Mouse (Mus musculus) intestine, postnatal 0 days (tissue): ENCODE data around the gene Sptbn1. TPM values are rescaled to one million over a fixed set of nuclear protein-coding genes. Genes with fewer than 3 reads are reported as not detected.

ENCODE experiments used
- ATAC-seq: fragments of 200-750 bp; cut with Nextera tagmentation; 2 replicates; pipeline ENCODE4 v1.8.0; 2017; ENCODE audit warnings: mild to moderate bottlenecking, moderate TSS enrichment, moderate library complexity
- H3K27ac ChIP-seq: fragments of 300-500 bp; sonication (generic); 2 replicates; pipeline ENCODE4 v1.5.1; 2014; ENCODE audit warnings: mild to moderate bottlenecking, low read depth, low read length, moderate library complexity
- H3K27me3 ChIP-seq: fragments of 300-500 bp; sonication (generic); replicated peaks from 2 replicates; pipeline ENCODE4 v1.6.1; 2014; ENCODE audit warnings: low read length, mixed read lengths; ENCODE audit not compliant: control insufficient read depth, insufficient read depth
- H3K36me3 ChIP-seq: fragments of 300-500 bp; sonication (generic); 2 replicates; pipeline ENCODE4 v1.6.1; 2014; ENCODE audit warnings: mild to moderate bottlenecking, moderate library complexity; ENCODE audit not compliant: control insufficient read depth, insufficient read depth
- H3K4me1 ChIP-seq: fragments of 300-500 bp; sonication (generic); replicated peaks from 2 replicates; pipeline ENCODE4 v1.6.1; 2014; ENCODE audit warnings: antibody characterized with exemption, low read length, mixed read lengths; ENCODE audit not compliant: control insufficient read depth, insufficient read depth
- H3K4me2 ChIP-seq: fragments of 300-500 bp; sonication (generic); replicated peaks from 2 replicates; pipeline ENCODE4 v1.6.1; 2014; ENCODE audit warnings: low read depth, mild to moderate bottlenecking, moderate library complexity
- H3K4me3 ChIP-seq: fragments of 300-500 bp; sonication (generic); 2 replicates; pipeline ENCODE4 v1.5.1; 2014; ENCODE audit warnings: low read depth, low read length
- H3K9ac ChIP-seq: fragments of 300-500 bp; sonication (generic); 2 replicates; pipeline ENCODE4 v1.6.1; 2014; ENCODE audit warnings: mild to moderate bottlenecking, low read depth, low read length
- H3K9me3 ChIP-seq: fragments of 300-500 bp; sonication (generic); 2 replicates; pipeline ENCODE4 v1.6.1; 2016; ENCODE audit warnings: mixed run types; ENCODE audit not compliant: control insufficient read depth
- CTCF ChIP-seq: sonication (generic); IDR thresholded peaks from 2 replicates; pipeline ENCODE4 v1.5.1; 2016; ENCODE audit warnings: low read depth, mild to moderate bottlenecking, control low read depth, antibody characterized with exemption, moderate library complexity
- WGBS: fragments of 180-500 bp; shearing (Covaris S2); extraction: QIAGEN DNeasy Blood & Tissue Kit; methylation state at CpG from one replicate; pipeline ENCODE4 v1.1.7; 2014; 5-methylcytosine and 5-hydroxymethylcytosine counted together
- polyA plus RNA-seq: library from polyadenylated mRNA; unstranded; fragments of >200 nt; fragmentation: Nextera tagmentation; extraction: Ambion mirVana; gene quantifications from 2 replicates; pipeline ENCODE4 v1.2.1, GENCODE M21; 2015

Gene Sptbn1
- polyA plus RNA-seq, 1 experiment from 2014 or later, result 73.5 TPM

- Histone ChIP-seq H3K9me3 (no peaks in the 10 kb centered on the region), H3K27ac (no peak overlapping the region), H3K4me1 (peaks cover 19% of the 10 kb centered on the region), H3K4me3 (no peak overlapping the region), H3K9ac (no peak overlapping the region), H3K4me2 (no peak overlapping the region), H3K27me3 (no peaks in the 10 kb centered on the region), H3K36me3 (peaks cover 42% of the 10 kb centered on the region)
- 38% methylated on average over 8 of the region's 8 CpGs for WGBS
- no peak for ATAC-seq
- TF ChIP-seq CTCF, result no peak
Observed at GRCm38 (mm10) chr11:30158028-30158700, 109.8 kb downstream of the Sptbn1 start.

- peaks cover 55% of the 10 kb centered on the region for H3K36me3 ChIP-seq
- no peak overlapping the region for H3K9ac ChIP-seq
- no peak overlapping the region for H3K4me2 ChIP-seq
- no peaks in the 10 kb centered on the region for H3K27me3 ChIP-seq
- H3K27ac ChIP-seq, result no peak overlapping the region
- H3K4me1 ChIP-seq, result peaks cover 10% of the 10 kb centered on the region
- H3K9me3 ChIP-seq, result no peaks in the 10 kb centered on the region
- TF ChIP-seq CTCF, result no peak
- WGBS, result 50% methylated on average over 2 of the region's 2 CpGs
- no peak overlapping the region for H3K4me3 ChIP-seq
- no peak for ATAC-seq
Observed at GRCm38 (mm10) chr11:30155887-30156286, 112.1 kb downstream of the Sptbn1 start.

- Histone ChIP-seq H3K9ac (no peak overlapping the region), H3K4me1 (peaks cover 8% of the 10 kb centered on the region), H3K27me3 (no peaks in the 10 kb centered on the region), H3K27ac (no peak overlapping the region), H3K9me3 (no peaks in the 10 kb centered on the region), H3K36me3 (peaks cover 62% of the 10 kb centered on the region), H3K4me3 (no peak overlapping the region), H3K4me2 (no peak overlapping the region)
- TF ChIP-seq CTCF, result no peak
- 64% methylated on average over 2 of the region's 2 CpGs for WGBS
- no peak for ATAC-seq
Observed at GRCm38 (mm10) chr11:30154980-30155379, 113.0 kb downstream of the Sptbn1 start.

GRCm38 (mm10) chr11:30148888-30149287 lies 119.1 kb downstream of the Sptbn1 start:
- H3K4me1 ChIP-seq, result no peaks in the 10 kb centered on the region
- H3K4me2 ChIP-seq, result no peak overlapping the region
- H3K9ac ChIP-seq, result no peak overlapping the region
- ATAC-seq, result no peak
- WGBS, result 76% methylated on average over 5 of the region's 5 CpGs
- no peak overlapping the region for H3K27ac ChIP-seq
- no peak overlapping the region for H3K4me3 ChIP-seq
- no peaks in the 10 kb centered on the region for H3K27me3 ChIP-seq
- H3K9me3 ChIP-seq, result no peaks in the 10 kb centered on the region
- H3K36me3 ChIP-seq, result peaks cover 74% of the 10 kb centered on the region
- TF ChIP-seq CTCF, result no peak

- H3K4me1 ChIP-seq, result no peaks in the 10 kb centered on the region
- no peak overlapping the region for H3K9ac ChIP-seq
- no peak overlapping the region for H3K4me2 ChIP-seq
- no peak overlapping the region for H3K27ac ChIP-seq
- H3K4me3 ChIP-seq, result no peak overlapping the region
- H3K27me3 ChIP-seq, result no peaks in the 10 kb centered on the region
- no peaks in the 10 kb centered on the region for H3K9me3 ChIP-seq
- H3K36me3 ChIP-seq, result peaks cover 73% of the 10 kb centered on the region
- no peak for TF ChIP-seq CTCF
- ATAC-seq, result no peak
Observed at GRCm38 (mm10) chr11:30148378-30148777, 119.6 kb downstream of the Sptbn1 start.

GRCm38 (mm10) chr11:30147882-30148281 lies 120.1 kb downstream of the Sptbn1 start:
- peak; percentile 53 for TF ChIP-seq CTCF
- no peak overlapping the region for H3K27ac ChIP-seq
- H3K9ac ChIP-seq, result no peak overlapping the region
- H3K4me3 ChIP-seq, result no peak overlapping the region
- no peaks in the 10 kb centered on the region for H3K27me3 ChIP-seq
- no peak for ATAC-seq
- no peak overlapping the region for H3K4me2 ChIP-seq
- H3K9me3 ChIP-seq, result no peaks in the 10 kb centered on the region
- WGBS, result 97% methylated on average over 1 of the region's 1 CpGs
- peaks cover 76% of the 10 kb centered on the region for H3K36me3 ChIP-seq
- H3K4me1 ChIP-seq, result no peaks in the 10 kb centered on the region
